Mouse (Mus musculus): ENCODE data around the gene Fiz1. TPM values are rescaled to one million over a fixed set of nuclear protein-coding genes. Genes with fewer than 3 reads are reported as not detected.
A peak's percentile ranks its signal among the peaks of the same experiment; 100 is the strongest.
"Not testable (repeated sequence)": the region's sequence is repeated elsewhere in the genome, so short reads cannot be mapped to it uniquely, and the experiment has no call there.

The Fiz1 gene
- polyA plus RNA-seq, 1 experiment = 21.5 TPM

DNA sequence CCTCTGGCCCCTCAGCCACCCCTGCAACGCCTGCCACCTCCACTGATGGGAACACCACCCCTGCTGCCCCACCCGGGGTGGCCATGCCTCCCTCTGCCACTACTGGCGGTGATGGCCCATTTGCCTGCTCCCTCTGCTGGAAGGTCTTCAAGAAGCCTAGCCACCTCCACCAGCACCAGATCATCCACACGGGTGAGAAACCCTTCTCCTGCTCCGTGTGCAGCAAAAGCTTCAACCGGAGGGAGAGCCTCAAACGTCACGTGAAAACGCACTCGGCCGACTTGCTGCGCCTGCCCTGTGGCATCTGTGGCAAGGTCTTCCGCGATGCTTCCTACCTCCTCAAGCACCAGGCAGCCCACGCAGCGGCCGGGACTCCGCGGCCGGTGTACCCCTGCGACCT, 15.4 kb upstream of the Fiz1 start:
- TF ChIP-seq POLR2A (IDR thresholded peaks at IDR 0.05; ENCODE audit: extremely low read depth, insufficient read depth, low read length) (no peak), CTCF (IDR thresholded peaks at IDR 0.05; ENCODE audit: extremely low read depth, insufficient read depth, low read length) (no peak)
- H3K27ac ChIP-seq (ENCODE audit: insufficient read depth, low read length) = no peak overlapping the region
- peaks cover 2% of the 10 kb centered on the region; the same call in 1 of the 2 replicates for H3K4me1 ChIP-seq (ENCODE audit: control insufficient read depth, insufficient read depth, low read length)
- H3K4me3 ChIP-seq (ENCODE audit: insufficient read depth, low read length) = no peak overlapping the region

DNA sequence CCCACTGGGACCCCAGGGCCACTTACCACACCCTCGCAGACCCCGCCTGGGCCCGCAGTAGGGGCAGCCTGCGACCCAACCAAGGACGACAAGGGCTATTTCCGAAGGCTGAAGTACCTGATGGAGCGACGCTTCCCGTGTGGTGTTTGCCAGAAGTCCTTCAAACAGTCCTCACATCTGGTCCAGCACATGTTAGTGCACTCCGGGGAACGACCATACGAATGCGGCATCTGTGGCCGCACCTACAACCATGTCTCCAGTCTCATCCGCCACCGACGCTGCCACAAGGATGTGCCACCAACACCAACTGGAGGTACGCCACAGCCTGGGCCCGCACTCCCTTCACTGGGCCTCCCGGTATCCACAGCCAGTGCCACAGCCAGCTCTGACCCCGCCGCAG, 15.0 kb upstream of the Fiz1 start:
- TF ChIP-seq POLR2A (IDR thresholded peaks at IDR 0.05; ENCODE audit: extremely low read depth, insufficient read depth, low read length) = no peak
- no peak for TF ChIP-seq CTCF (IDR thresholded peaks at IDR 0.05; ENCODE audit: extremely low read depth, insufficient read depth, low read length)
- peaks cover 2% of the 10 kb centered on the region; the same call in 1 of the 2 replicates for H3K4me1 ChIP-seq (ENCODE audit: control insufficient read depth, insufficient read depth, low read length)
- no peak overlapping the region for H3K27ac ChIP-seq (ENCODE audit: insufficient read depth, low read length)
- no peak overlapping the region for H3K4me3 ChIP-seq (ENCODE audit: insufficient read depth, low read length)

- H3K27ac ChIP-seq (ENCODE audit: insufficient read depth, low read length) = 0 out of 2 replicates have a peak overlapping the region, but pooled peaks have one; percentile 92
- peak overlapping the region; percentile 39 for H3K4me3 ChIP-seq (ENCODE audit: insufficient read depth, low read length)
- TF ChIP-seq CTCF (IDR thresholded peaks at IDR 0.05; ENCODE audit: extremely low read depth, insufficient read depth, low read length) (no peak), POLR2A (IDR thresholded peaks at IDR 0.05; ENCODE audit: extremely low read depth, insufficient read depth, low read length) (no peak)
- peaks cover 1% of the 10 kb centered on the region; the same call in 1 of the 2 replicates for H3K4me1 ChIP-seq (ENCODE audit: control insufficient read depth, insufficient read depth, low read length)
Observed at GRCm38 (mm10) chr7:5021197-5021596, 6.7 kb upstream of the Fiz1 start.

GRCm38 (mm10) chr7:5020685-5021084, 6.2 kb upstream of the Fiz1 start:
- Histone ChIP-seq H3K4me1 (ENCODE audit: control insufficient read depth, insufficient read depth, low read length) (peaks cover 1% of the 10 kb centered on the region; the same call in 1 of the 2 replicates), H3K4me3 (ENCODE audit: insufficient read depth, low read length) (peak overlapping the region; percentile 39), H3K27ac (ENCODE audit: insufficient read depth, low read length) (peak overlapping the region; percentile 92)
- TF ChIP-seq CTCF (IDR thresholded peaks at IDR 0.05; ENCODE audit: extremely low read depth, insufficient read depth, low read length) (no peak), POLR2A (IDR thresholded peaks at IDR 0.05; ENCODE audit: extremely low read depth, insufficient read depth, low read length) (no peak)

DNA sequence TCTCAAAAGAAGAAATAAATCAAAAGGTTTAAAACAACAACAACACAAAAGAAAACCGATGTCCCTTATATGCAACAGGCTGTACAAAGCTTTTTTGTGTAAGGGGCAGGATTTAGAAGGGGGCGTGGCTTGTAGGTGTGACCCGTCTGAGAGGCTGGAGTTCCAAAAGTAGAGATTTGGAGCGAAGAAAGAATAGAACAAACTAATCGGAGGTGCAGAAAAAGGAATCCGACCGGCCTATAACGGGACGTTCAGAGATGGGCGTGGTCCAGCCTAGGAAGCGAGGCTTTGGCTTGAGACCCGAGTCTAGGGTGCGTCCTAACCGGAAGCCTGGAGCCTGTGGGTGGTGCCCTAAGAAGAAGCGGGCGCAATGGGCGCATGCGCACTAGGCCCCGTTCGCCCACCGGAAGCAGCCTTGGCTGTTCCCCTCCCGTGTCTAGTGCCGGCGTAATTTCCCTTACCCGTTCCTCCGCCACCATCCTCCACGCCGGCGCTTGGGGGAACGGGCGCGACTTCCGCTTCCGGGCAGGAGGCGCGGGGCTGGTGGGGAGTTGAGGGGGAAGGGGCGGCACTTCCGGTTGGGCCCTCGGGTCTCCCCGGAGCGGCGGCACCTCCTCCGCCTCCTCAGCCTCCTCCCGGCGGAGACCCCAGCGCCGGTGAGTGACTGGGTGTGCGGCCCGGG, 5.6 kb upstream of the Fiz1 start, which contains the start of the genes Zfp865 and Ccdc106:
Gene Zfp865, plus strand, starts transcription at position 377 of the 682 bp plus-strand sequence.
Gene Ccdc106, plus strand, starts transcription at position 554 of the 682 bp plus-strand sequence.
- peaks cover 1% of the 10 kb centered on the region; the same call in 1 of the 2 replicates for H3K4me1 ChIP-seq (ENCODE audit: control insufficient read depth, insufficient read depth, low read length)
- peak within 1 kb of the TSS; percentile 39 for H3K4me3 ChIP-seq (ENCODE audit: insufficient read depth, low read length)
- TF ChIP-seq POLR2A (IDR thresholded peaks at IDR 0.05; ENCODE audit: extremely low read depth, insufficient read depth, low read length) = peak; percentile 66
- TF ChIP-seq CTCF (IDR thresholded peaks at IDR 0.05; ENCODE audit: extremely low read depth, insufficient read depth, low read length) = no peak
- H3K27ac ChIP-seq (ENCODE audit: insufficient read depth, low read length) = peak within 1 kb of the TSS; percentile 92

- not testable (repeated sequence) for H3K4me1 ChIP-seq (ENCODE audit: control insufficient read depth, insufficient read depth, low read length); H3K27ac ChIP-seq (ENCODE audit: insufficient read depth, low read length)
- peak overlapping the region; percentile 39; the same call in 1 of the 2 replicates for H3K4me3 ChIP-seq (ENCODE audit: insufficient read depth, low read length)
Observed at GRCm38 (mm10) chr7:5019576-5019975, 5.1 kb upstream of the Fiz1 start.

DNA sequence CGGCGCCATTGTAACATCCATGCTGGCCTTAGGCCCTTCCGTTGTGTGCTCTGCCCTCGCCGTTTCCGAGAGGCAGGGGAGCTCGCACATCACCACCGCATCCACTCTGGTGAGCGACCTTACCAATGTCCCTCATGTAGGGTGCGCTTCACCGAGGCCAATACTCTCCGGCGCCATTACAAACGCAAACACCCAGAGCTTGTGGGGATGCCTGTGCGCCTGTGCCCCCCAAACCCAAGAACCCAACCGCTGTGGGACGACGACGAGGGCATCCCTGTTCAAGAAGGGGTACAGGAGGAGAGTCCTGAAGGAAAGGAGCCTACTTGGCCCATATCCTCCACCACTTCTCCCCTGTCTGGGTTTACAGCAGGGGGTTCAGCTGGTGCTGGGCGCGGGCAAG, 3.4 kb upstream of the Fiz1 start:
- Histone ChIP-seq H3K27ac (ENCODE audit: insufficient read depth, low read length) (no peak overlapping the region), H3K4me1 (ENCODE audit: control insufficient read depth, insufficient read depth, low read length) (no peaks in the 10 kb centered on the region; the same call in 1 of the 2 replicates), H3K4me3 (ENCODE audit: insufficient read depth, low read length) (no peak overlapping the region)
- no peak for TF ChIP-seq POLR2A (IDR thresholded peaks at IDR 0.05; ENCODE audit: extremely low read depth, insufficient read depth, low read length)
- no peak for TF ChIP-seq CTCF (IDR thresholded peaks at IDR 0.05; ENCODE audit: extremely low read depth, insufficient read depth, low read length)

GRCm38 (mm10) chr7:5017352-5017751, 2.9 kb upstream of the Fiz1 start:
- TF ChIP-seq CTCF (IDR thresholded peaks at IDR 0.05; ENCODE audit: extremely low read depth, insufficient read depth, low read length) = no peak
- TF ChIP-seq POLR2A (IDR thresholded peaks at IDR 0.05; ENCODE audit: extremely low read depth, insufficient read depth, low read length) = no peak
- Histone ChIP-seq H3K4me3 (ENCODE audit: insufficient read depth, low read length) (no peak overlapping the region), H3K27ac (ENCODE audit: insufficient read depth, low read length) (no peak overlapping the region), H3K4me1 (ENCODE audit: control insufficient read depth, insufficient read depth, low read length) (no peaks in the 10 kb centered on the region)

DNA sequence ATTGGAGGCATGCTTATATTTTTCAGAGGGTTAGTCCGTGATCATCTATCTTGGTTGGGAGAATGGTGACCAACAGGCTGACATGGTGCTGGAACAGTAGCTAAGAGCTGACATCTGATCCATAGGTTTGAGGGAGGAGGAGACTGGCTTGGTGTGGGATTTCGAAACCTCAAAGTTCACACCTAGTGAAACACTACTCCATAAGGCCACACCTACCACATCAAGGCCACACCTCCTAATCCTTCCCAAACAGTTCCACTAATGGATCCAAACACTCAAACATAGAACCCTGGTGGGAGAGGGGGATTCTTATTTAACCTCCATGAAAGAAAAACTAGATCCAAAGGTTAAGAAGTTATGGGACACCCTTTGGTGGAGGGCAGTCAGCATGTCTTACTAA, 2.4 kb upstream of the Fiz1 start:
- H3K4me1 ChIP-seq (ENCODE audit: control insufficient read depth, insufficient read depth, low read length) = no peaks in the 10 kb centered on the region
- no peak for TF ChIP-seq POLR2A (IDR thresholded peaks at IDR 0.05; ENCODE audit: extremely low read depth, insufficient read depth, low read length)
- no peak for TF ChIP-seq CTCF (IDR thresholded peaks at IDR 0.05; ENCODE audit: extremely low read depth, insufficient read depth, low read length)
- no peak overlapping the region for H3K4me3 ChIP-seq (ENCODE audit: insufficient read depth, low read length)
- H3K27ac ChIP-seq (ENCODE audit: insufficient read depth, low read length) = no peak overlapping the region

DNA sequence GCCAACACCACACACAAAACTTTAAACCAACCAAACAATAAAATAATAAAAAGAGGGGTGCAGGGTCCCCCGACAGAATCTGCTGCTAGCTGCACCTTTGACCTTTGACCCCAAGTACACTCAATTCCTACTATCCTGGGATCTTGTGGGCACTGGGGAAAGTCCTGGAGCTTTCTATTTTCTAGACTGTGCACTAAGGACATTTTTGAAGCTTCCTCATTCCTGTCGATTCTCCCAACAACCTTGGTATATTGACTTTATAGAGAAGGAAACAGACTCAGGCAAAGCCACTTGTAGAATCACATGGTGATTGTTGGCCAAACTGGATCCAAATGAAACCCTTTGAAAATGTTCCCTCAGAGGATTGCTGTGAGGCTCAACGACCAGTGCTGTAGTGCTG, 1.6 kb upstream of the Fiz1 start:
- Histone ChIP-seq H3K4me3 (ENCODE audit: insufficient read depth, low read length) (peak overlapping the region; percentile 39), H3K4me1 (ENCODE audit: control insufficient read depth, insufficient read depth, low read length) (no peaks in the 10 kb centered on the region), H3K27ac (ENCODE audit: insufficient read depth, low read length) (peak overlapping the region; percentile 53)
- no peak for TF ChIP-seq CTCF (IDR thresholded peaks at IDR 0.05; ENCODE audit: extremely low read depth, insufficient read depth, low read length)
- TF ChIP-seq POLR2A (IDR thresholded peaks at IDR 0.05; ENCODE audit: extremely low read depth, insufficient read depth, low read length) = no peak
